Mouse (Mus musculus): Measurements from ENCODE around the gene Tpmt. TPM values are rescaled to one million over a fixed set of nuclear protein-coding genes. Genes with fewer than 3 reads are reported as not detected.

The Tpmt gene
- polyA plus RNA-seq, 1 experiment from 2014 or later, result 13.4 TPM

- Histone ChIP-seq H3K4me3 (no peak overlapping the region), H3K4me2 (no peak overlapping the region), H3K36me3 (peaks cover 17% of the 10 kb centered on the region), H3K27ac (ENCODE audit: poor library complexity, severe bottlenecking) (no peak overlapping the region), H3K9me3 (replicated peaks) (no peaks in the 10 kb centered on the region), H3K27me3 (replicated peaks) (no peaks in the 10 kb centered on the region), H3K9ac (no peak overlapping the region), H3K4me1 (replicated peaks) (no peaks in the 10 kb centered on the region; the same call in 1 of the 2 replicates)
- 82% methylated on average over 6 of the region's 6 CpGs for WGBS
- no peak for ATAC-seq (ENCODE audit: insufficient number of reproducible peaks, low FRiP score)
Observed at GRCm38 (mm10) chr13:47067001-47067400, 22.5 kb upstream of the Tpmt start.

- Histone ChIP-seq H3K27ac (ENCODE audit: poor library complexity, severe bottlenecking) (no peak overlapping the region), H3K9me3 (replicated peaks) (no peaks in the 10 kb centered on the region), H3K36me3 (peaks cover 15% of the 10 kb centered on the region), H3K4me2 (no peak overlapping the region), H3K4me3 (no peak overlapping the region), H3K27me3 (replicated peaks) (no peaks in the 10 kb centered on the region), H3K4me1 (replicated peaks) (no peaks in the 10 kb centered on the region; the same call in 1 of the 2 replicates), H3K9ac (no peak overlapping the region)
- 93% methylated on average over 10 of the region's 10 CpGs for WGBS
- ATAC-seq (ENCODE audit: insufficient number of reproducible peaks, low FRiP score), result no peak
Observed at GRCm38 (mm10) chr13:47066516-47066915, 22.0 kb upstream of the Tpmt start.

- Histone ChIP-seq H3K36me3 (peaks cover 28% of the 10 kb centered on the region), H3K4me1 (replicated peaks) (no peaks in the 10 kb centered on the region; the same call in 1 of the 2 replicates), H3K9ac (no peak overlapping the region), H3K4me2 (no peak overlapping the region), H3K27ac (ENCODE audit: poor library complexity, severe bottlenecking) (no peak overlapping the region), H3K27me3 (replicated peaks) (no peaks in the 10 kb centered on the region), H3K9me3 (replicated peaks) (no peaks in the 10 kb centered on the region), H3K4me3 (no peak overlapping the region)
- ATAC-seq (ENCODE audit: insufficient number of reproducible peaks, low FRiP score), result no peak
- 74% methylated on average over 15 of the region's 15 CpGs for WGBS
Observed at GRCm38 (mm10) chr13:47063985-47064760, 19.6 kb upstream of the Tpmt start.

GRCm38 (mm10) chr13:47062756-47063155, 18.2 kb upstream of the Tpmt start:
- WGBS, result 92% methylated on average over 17 of the region's 17 CpGs
- no peaks in the 10 kb centered on the region for H3K9me3 ChIP-seq (replicated peaks)

GRCm38 (mm10) chr13:47056781-47057180, 12.2 kb upstream of the Tpmt start:
- H3K4me3 ChIP-seq, result no peak overlapping the region
- WGBS, result 86% methylated on average over 5 of the region's 5 CpGs
- no peak for ATAC-seq (ENCODE audit: insufficient number of reproducible peaks, low FRiP score)

More at GRCm38 (mm10) chr13:47062756-47063155, 18.2 kb upstream of the Tpmt start:
- H3K4me2 ChIP-seq, result no peak overlapping the region
- no peaks in the 10 kb centered on the region for H3K4me1 ChIP-seq (replicated peaks)
- H3K27me3 ChIP-seq (replicated peaks), result no peaks in the 10 kb centered on the region
- ATAC-seq (ENCODE audit: insufficient number of reproducible peaks, low FRiP score), result no peak
- no peak overlapping the region for H3K27ac ChIP-seq (ENCODE audit: poor library complexity, severe bottlenecking)
- H3K4me3 ChIP-seq, result no peak overlapping the region
- H3K9ac ChIP-seq, result no peak overlapping the region
- peaks cover 28% of the 10 kb centered on the region for H3K36me3 ChIP-seq

GRCm38 (mm10) chr13:47056126-47056525, 11.6 kb upstream of the Tpmt start:
- Histone ChIP-seq H3K9me3 (replicated peaks) (no peaks in the 10 kb centered on the region), H3K27me3 (replicated peaks) (no peaks in the 10 kb centered on the region), H3K27ac (ENCODE audit: poor library complexity, severe bottlenecking) (no peak overlapping the region), H3K4me2 (no peak overlapping the region), H3K9ac (no peak overlapping the region), H3K4me1 (replicated peaks) (no peaks in the 10 kb centered on the region; the same call in 1 of the 2 replicates), H3K36me3 (peaks cover 25% of the 10 kb centered on the region), H3K4me3 (no peak overlapping the region)
- 83% methylated on average over 11 of the region's 11 CpGs for WGBS
- no peak for ATAC-seq (ENCODE audit: insufficient number of reproducible peaks, low FRiP score)

More at GRCm38 (mm10) chr13:47056781-47057180, 12.2 kb upstream of the Tpmt start:
- Histone ChIP-seq H3K9me3 (replicated peaks) (no peaks in the 10 kb centered on the region), H3K36me3 (peaks cover 25% of the 10 kb centered on the region), H3K4me1 (replicated peaks) (no peaks in the 10 kb centered on the region), H3K27me3 (replicated peaks) (no peaks in the 10 kb centered on the region), H3K9ac (no peak overlapping the region), H3K4me2 (no peak overlapping the region), H3K27ac (ENCODE audit: poor library complexity, severe bottlenecking) (no peak overlapping the region)

GRCm38 (mm10) chr13:47053971-47054370, 9.4 kb upstream of the Tpmt start:
- H3K27me3 ChIP-seq (replicated peaks), result no peaks in the 10 kb centered on the region
- H3K27ac ChIP-seq (ENCODE audit: poor library complexity, severe bottlenecking), result no peak overlapping the region
- peaks cover 18% of the 10 kb centered on the region; the same call in 1 of the 2 replicates for H3K36me3 ChIP-seq
- H3K4me3 ChIP-seq, result no peak overlapping the region
- H3K9me3 ChIP-seq (replicated peaks), result no peaks in the 10 kb centered on the region
- ATAC-seq (ENCODE audit: insufficient number of reproducible peaks, low FRiP score), result no peak
- no peak overlapping the region for H3K4me2 ChIP-seq
- 83% methylated on average over 10 of the region's 10 CpGs for WGBS
- peaks cover 10% of the 10 kb centered on the region for H3K4me1 ChIP-seq (replicated peaks)
- H3K9ac ChIP-seq, result no peak overlapping the region

- Histone ChIP-seq H3K4me1 (replicated peaks) (peaks cover 10% of the 10 kb centered on the region), H3K27me3 (replicated peaks) (no peaks in the 10 kb centered on the region), H3K4me2 (no peak overlapping the region), H3K9ac (no peak overlapping the region), H3K36me3 (peaks cover 23% of the 10 kb centered on the region; the same call in 1 of the 2 replicates), H3K9me3 (replicated peaks) (no peaks in the 10 kb centered on the region), H3K4me3 (no peak overlapping the region), H3K27ac (ENCODE audit: poor library complexity, severe bottlenecking) (no peak overlapping the region)
- ATAC-seq (ENCODE audit: insufficient number of reproducible peaks, low FRiP score), result no peak
- WGBS, result 45% methylated on average over 4 of the region's 4 CpGs
Observed at GRCm38 (mm10) chr13:47050009-47050408, 5.5 kb upstream of the Tpmt start.

GRCm38 (mm10) chr13:47047996-47048395, 3.5 kb upstream of the Tpmt start:
- 84% methylated on average over 4 of the region's 4 CpGs for WGBS
- H3K9ac ChIP-seq, result no peak overlapping the region
- no peaks in the 10 kb centered on the region for H3K9me3 ChIP-seq (replicated peaks)
- H3K27ac ChIP-seq (ENCODE audit: poor library complexity, severe bottlenecking), result no peak overlapping the region
- H3K4me1 ChIP-seq (replicated peaks), result peaks cover 17% of the 10 kb centered on the region
- no peak overlapping the region for H3K4me3 ChIP-seq
- peaks cover 19% of the 10 kb centered on the region; the same call in 1 of the 2 replicates for H3K36me3 ChIP-seq
- H3K4me2 ChIP-seq, result no peak overlapping the region
- no peak for ATAC-seq (ENCODE audit: insufficient number of reproducible peaks, low FRiP score)
- no peaks in the 10 kb centered on the region for H3K27me3 ChIP-seq (replicated peaks)

GRCm38 (mm10) chr13:47043833-47044616, 512 bp downstream of the Tpmt start:
- Histone ChIP-seq H3K9me3 (replicated peaks) (no peaks in the 10 kb centered on the region), H3K4me3 (peak overlapping the region; percentile 85), H3K4me2 (peak overlapping the region; percentile 99), H3K4me1 (replicated peaks) (peaks cover 10% of the 10 kb centered on the region), H3K9ac (peak overlapping the region; percentile 80), H3K27ac (ENCODE audit: poor library complexity, severe bottlenecking) (no peak overlapping the region), H3K36me3 (peaks cover 6% of the 10 kb centered on the region; the same call in 1 of the 2 replicates), H3K27me3 (replicated peaks) (no peaks in the 10 kb centered on the region)
- 2% methylated on average over 45 of the region's 45 CpGs for WGBS
- ATAC-seq (ENCODE audit: insufficient number of reproducible peaks, low FRiP score), result peak; percentile 13

GRCm38 (mm10) chr13:47043030-47043680, 1.4 kb downstream of the Tpmt start, which contains the start of gene Kdm1b:
Gene Kdm1b, plus strand, starts transcription at chr13:47043499.
- no peak within 1 kb of the TSS for H3K27ac ChIP-seq (ENCODE audit: poor library complexity, severe bottlenecking)

More at GRCm38 (mm10) chr13:47043030-47043680, 1.4 kb downstream of the Tpmt start, which contains the start of gene Kdm1b:
- Histone ChIP-seq H3K9ac (peak within 1 kb of the TSS; percentile 80), H3K4me3 (peak within 1 kb of the TSS; percentile 85), H3K27me3 (replicated peaks) (no peaks in the 10 kb centered on the region), H3K4me2 (peak within 1 kb of the TSS; percentile 99), H3K9me3 (replicated peaks) (no peaks in the 10 kb centered on the region), H3K36me3 (no peaks in the 10 kb centered on the region), H3K4me1 (replicated peaks) (peaks cover 10% of the 10 kb centered on the region)
- ATAC-seq (ENCODE audit: insufficient number of reproducible peaks, low FRiP score), result peak; percentile 98
- under 1% methylated on average over 48 of the region's 48 CpGs for WGBS

All from heart, embryonic 12.5 days (tissue).